Mouse (Mus musculus): ENCODE measurements around the gene Olfr202.
"Not testable (repeated sequence)": the region's sequence is repeated elsewhere in the genome, so short reads cannot be mapped to it uniquely, and the experiment has no call there.

The Olfr202 gene

DNA sequence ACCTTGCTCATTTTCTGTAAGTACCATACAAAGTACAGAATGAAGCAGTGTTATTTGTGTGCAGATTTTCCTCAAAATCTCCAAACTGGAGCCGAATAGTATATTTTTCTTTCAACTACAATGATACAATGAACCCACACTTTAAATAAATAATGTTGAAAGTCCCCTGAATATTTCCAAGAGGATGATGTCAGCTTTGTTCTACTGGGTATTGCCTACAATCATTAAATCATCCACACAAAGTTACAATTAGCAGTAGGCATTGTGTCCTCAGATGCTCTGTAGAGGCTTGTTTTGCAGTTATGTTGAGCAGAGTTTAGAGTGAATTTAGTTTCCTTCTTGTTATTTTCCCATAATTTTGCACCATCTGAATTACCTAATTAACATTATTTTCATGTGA lies at the start of gene Olfr202:
TSS of gene Olfr202 (minus strand) at position 101 of the 400 bp plus-strand sequence.
- no peak for DNase-seq (ENCODE audit: low spot score in 2 of 2)

GRCm38 (mm10) chr16:59331038-59331437 lies 44.4 kb upstream of the Olfr202 start, which contains the start of gene Olfr205:
TSS of gene Olfr205 (minus strand) at chr16:59331138.
- no peak for DNase-seq (ENCODE audit: low spot score in 2 of 2)

DNA sequence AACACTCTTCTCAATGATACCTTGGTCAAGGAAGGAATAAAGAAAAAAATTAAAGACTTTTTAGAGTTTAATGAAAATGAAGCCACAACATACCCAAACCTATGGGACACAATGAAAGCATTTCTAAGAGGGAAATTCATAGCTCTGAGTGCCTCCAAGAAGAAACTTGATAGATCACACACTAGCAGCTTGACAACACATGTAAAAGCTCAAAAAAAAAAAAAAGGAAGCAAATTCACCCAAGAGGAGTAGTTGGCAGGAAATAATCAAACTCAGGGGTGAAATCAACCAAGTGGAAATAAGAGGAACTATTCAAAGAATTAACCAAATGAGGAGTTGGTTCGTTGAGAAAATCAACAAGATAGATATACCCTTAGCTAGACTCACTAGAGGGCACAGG lies 36.7 kb upstream of the Olfr202 start:
- DNase-seq (ENCODE audit: low spot score in 2 of 2), result not testable (repeated sequence)

GRCm38 (mm10) chr16:59318148-59318547 lies 31.6 kb upstream of the Olfr202 start, which contains the start of gene Olfr204:
TSS of gene Olfr204 (minus strand) at chr16:59318248.
- DNase-seq (ENCODE audit: low spot score in 2 of 2), result no peak

GRCm38 (mm10) chr16:59298581-59298980 lies 12.0 kb upstream of the Olfr202 start, which contains the start of gene Olfr203:
TSS of gene Olfr203 (plus strand) at chr16:59298881.
- DNase-seq (ENCODE audit: low spot score in 2 of 2), result no peak

DNA sequence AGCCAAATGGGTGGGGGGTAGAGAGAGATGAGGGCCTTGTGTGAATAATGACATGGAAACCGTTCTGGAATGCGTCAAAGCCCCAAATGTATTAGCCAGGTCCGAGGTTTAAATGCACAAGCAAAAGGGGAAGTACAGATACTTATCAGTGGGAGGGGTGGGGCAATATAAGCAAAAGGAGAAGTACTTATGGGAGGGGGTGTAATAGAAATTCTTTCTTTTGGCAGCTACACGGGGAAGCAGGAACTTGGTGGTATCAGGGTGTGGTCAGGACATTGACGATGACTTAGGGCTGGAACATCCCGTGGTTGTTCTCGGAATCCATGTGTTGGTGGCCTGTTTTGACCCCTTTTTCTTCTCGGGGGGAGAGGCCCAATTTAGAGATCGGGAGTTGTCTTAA lies 983 bp upstream of the Olfr202 start:
- DNase-seq (ENCODE audit: low spot score in 2 of 2), result not testable (repeated sequence)

DNA sequence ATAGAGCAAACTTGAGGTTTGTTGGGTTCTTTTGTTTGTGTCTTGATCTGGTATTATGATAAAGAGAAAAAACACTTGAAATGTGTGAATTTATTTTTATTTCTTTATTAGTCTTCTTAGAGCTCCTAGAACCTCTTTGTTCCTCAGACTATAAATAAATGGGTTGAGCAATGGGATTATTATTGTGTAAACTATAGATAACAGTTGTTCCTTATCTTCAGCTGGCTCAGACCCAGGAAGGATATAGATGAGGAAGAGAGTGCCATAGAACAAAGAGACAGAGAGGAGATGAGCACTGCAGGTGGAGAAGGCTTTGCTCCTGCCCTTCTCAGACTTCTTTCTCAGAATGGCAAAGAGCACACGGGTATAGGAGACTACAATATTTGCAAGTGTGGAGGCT lies 3.1 kb downstream of the Olfr202 start:
- DNase-seq (ENCODE audit: low spot score in 2 of 2), result no peak

- no peak for DNase-seq (ENCODE audit: low spot score in 2 of 2)
These were observed 6.1 kb downstream of the Olfr202 start for GRCm38 (mm10) chr16:59280542-59280941.

GRCm38 (mm10) chr16:59272532-59272931 lies 14.1 kb downstream of the Olfr202 start, which contains the start of gene Olfr201:
TSS of gene Olfr201 (minus strand) at chr16:59272632.
- not testable (repeated sequence) for DNase-seq (ENCODE audit: low spot score in 2 of 2)

DNA sequence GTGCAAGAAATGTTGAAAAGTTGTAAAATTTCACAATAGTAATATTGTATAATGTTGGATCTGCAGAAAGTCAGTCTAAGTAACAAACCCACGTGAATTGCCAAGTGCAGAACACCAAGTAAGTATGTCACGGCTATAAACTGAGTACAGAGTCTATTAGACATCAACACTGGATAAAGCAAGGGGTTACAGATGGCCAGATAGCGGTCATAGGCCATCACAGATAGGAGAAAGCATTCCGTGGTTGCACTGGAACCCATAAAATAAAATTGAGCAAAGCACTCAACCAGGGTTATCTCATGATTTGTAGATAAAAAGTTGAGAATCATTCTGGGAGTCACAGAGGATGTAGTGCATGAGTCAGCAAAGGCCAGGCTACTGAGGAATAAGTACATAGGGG lies 17.5 kb downstream of the Olfr202 start:
- DNase-seq (ENCODE audit: low spot score in 2 of 2), result not testable (repeated sequence)

GRCm38 (mm10) chr16:59249684-59250083 lies 36.9 kb downstream of the Olfr202 start:
- no peak for DNase-seq (ENCODE audit: low spot score in 2 of 2)
